Mouse (Mus musculus) MEL (cell line): ENCODE measurements at regions not wholly inside any gene's neighbourhood (a gene's known extent, or its start where the extent isn't known, plus 50 kb on each side); places are given as distances from the start of the nearest gene placed in this dataset.

Experiments
- CTCF ChIP-seq, 3 experiments: IDR thresholded peaks in 2 of 3; conservative IDR thresholded peaks in 1 of 3; 2 replicates each; pipeline ENCODE4 v1.5.1; 2011 to 2012; ENCODE audit warnings: low read length in 3 of 3, low read depth in 2 of 3, mild to moderate bottlenecking in 2 of 3, improper control_type of control experiment in 1 of 3, inconsistent platforms in 1 of 3, mixed read lengths in 1 of 3, moderate library complexity in 1 of 3; ENCODE audit not compliant: control insufficient read depth in 1 of 3, insufficient read depth in 1 of 3, poor library complexity in 1 of 3, severe bottlenecking in 1 of 3
- NRF1 ChIP-seq: IDR thresholded peaks from 2 replicates; pipeline ENCODE4 v1.6.1; 2014; ENCODE audit warnings: low read depth, mild to moderate bottlenecking, inconsistent platforms, low read length, improper control_type of control experiment, moderate library complexity; ENCODE audit not compliant: poor library complexity, insufficient read depth, severe bottlenecking
- POLR2A ChIP-seq, 2 experiments: IDR thresholded peaks; 2 replicates each; pipeline ENCODE4 v1.6.1; 2011 to 2012; ENCODE audit warnings: low read length in 2 of 2, mild to moderate bottlenecking in 2 of 2, control low read depth in 1 of 2, improper control_type of control experiment in 1 of 2, low read depth in 1 of 2, moderate library complexity in 1 of 2; ENCODE audit not compliant: control insufficient read depth in 1 of 2, insufficient read depth in 1 of 2, poor library complexity in 1 of 2
- RCOR1 ChIP-seq: IDR thresholded peaks from 2 replicates; pipeline ENCODE4 v1.6.1; 2012; ENCODE audit warnings: low read depth, mild to moderate bottlenecking, inconsistent platforms, low read length, improper control_type of control experiment

DNA sequence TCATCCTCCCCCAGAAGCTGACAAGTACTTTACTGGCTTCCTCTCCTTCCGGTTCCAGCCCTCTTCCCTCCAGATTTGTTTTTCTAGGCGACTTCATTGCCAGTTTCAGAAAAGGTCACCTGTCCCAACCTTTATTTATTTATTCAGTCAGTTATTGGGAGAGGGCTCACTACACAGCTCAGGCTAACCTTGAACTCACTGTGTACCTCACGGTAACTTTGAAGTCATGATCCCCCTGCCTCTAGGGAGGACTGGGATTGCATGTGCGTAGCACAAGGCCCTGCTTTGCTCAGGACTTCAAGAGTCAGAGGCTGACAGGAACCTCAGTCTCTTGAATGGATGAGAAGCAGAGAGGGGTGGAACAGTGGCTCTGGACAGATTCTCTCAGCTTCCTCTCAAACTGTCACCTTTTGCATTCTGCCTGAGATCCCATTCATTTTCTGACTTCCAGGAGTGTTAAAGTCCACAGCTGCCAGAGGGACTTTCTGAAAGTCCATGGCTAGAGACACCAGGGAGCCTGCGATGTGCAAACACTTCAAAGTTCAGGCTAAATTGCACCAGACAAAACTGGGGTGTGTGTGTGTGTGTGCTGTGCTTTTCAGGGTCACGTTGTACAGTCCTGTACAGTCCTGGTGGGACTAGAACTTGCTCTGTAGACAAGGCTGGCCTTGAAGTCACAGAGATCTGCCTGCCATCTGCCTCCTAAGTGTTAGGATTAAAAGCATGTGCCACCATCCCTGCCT is 211.2 kb upstream of the Atp6ap2 start:
- TF ChIP-seq NRF1, result no peak
- TF ChIP-seq POLR2A (IDR thresholded peaks at IDR 0.05; ENCODE audit: control insufficient read depth in 1 of 2, insufficient read depth in 1 of 2, low read depth in 1 of 2, low read length in 2 of 2, poor library complexity in 1 of 2), result no peak
- TF ChIP-seq CTCF (IDR thresholded peaks at IDR 0.05 in 2 of 3, conservative IDR thresholded peaks at IDR 0.05 in 1 of 3; ENCODE audit: control insufficient read depth in 1 of 3, insufficient read depth in 1 of 3, low read depth in 2 of 3, low read length in 3 of 3, poor library complexity in 1 of 3, severe bottlenecking in 1 of 3), result no peak
- TF ChIP-seq RCOR1, result no peak
